Mouse (Mus musculus): Measurements from ENCODE around the gene Cog5.
A peak's percentile ranks its signal among the peaks of the same experiment; 100 is the strongest.

- no peak for TF ChIP-seq POLR2A (IDR thresholded peaks at IDR 0.05; ENCODE audit: borderline replicate concordance, control insufficient read depth, low read depth, low read length)
- peak; percentile 33; the same call in 1 of the 2 replicates for TF ChIP-seq CTCF (IDR thresholded peaks at IDR 0.05; ENCODE audit: control insufficient read depth, insufficient read depth, low read length)
Observed at GRCm38 (mm10) chr12:31719586-31720275, 65.1 kb downstream of the Cog5 start.

Data from bone marrow, adult 2 months (tissue).